Mouse (Mus musculus): ENCODE measurements at regions not wholly inside any gene's neighbourhood (a gene's known extent, or its start where the extent isn't known, plus 50 kb on each side); places are given as distances from the start of the nearest gene placed in this dataset.

DNA sequence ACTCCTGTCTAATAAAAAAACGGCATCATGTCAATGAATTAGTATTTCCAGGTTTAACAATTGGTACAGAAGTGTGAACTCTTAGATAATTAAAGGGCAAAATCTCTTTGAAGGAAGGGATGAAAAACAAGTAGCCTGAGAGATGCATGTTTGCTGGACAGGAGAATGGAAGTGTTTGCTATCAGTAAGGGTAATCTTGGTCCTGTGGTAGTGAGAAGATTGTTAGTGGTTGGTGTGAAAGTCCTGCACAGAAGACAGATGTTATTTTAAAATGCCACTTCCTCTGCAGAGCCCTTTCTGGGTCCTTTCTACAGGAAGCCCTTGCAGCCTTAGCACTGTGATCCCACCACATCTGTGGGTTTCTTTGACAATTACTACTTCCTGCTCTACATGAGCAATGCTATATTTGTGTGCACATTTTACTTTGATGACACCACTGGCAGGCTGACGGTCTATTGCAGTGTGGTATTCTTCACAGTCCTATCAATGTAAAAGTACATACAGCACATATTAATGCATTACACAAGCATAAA is 108.8 kb downstream of the Gm10295 start:
- Histone ChIP-seq H3K4me1 (ENCODE audit: control insufficient read depth, insufficient read depth, low read length) (no peaks in the 10 kb centered on the region), H3K9ac (ENCODE audit: low read length) (no peak overlapping the region), H3K4me2 (ENCODE audit: low read depth, low read length) (no peak overlapping the region), H3K27ac (ENCODE audit: low read length) (no peak overlapping the region), H3K9me3 (replicated peaks; ENCODE audit: control insufficient read depth, low read length) (no peaks in the 10 kb centered on the region), H3K4me3 (replicated peaks; ENCODE audit: low read length) (no peak overlapping the region), H3K36me3 (ENCODE audit: control insufficient read depth, insufficient read depth, low read length) (no peaks in the 10 kb centered on the region), H3K27me3 (ENCODE audit: control insufficient read depth, insufficient read depth, low read length) (no peaks in the 10 kb centered on the region)
- 62% methylated on average over 2 of the region's 2 CpGs for WGBS
- ATAC-seq (ENCODE audit: insufficient read depth, low FRiP score), result no peak

DNA sequence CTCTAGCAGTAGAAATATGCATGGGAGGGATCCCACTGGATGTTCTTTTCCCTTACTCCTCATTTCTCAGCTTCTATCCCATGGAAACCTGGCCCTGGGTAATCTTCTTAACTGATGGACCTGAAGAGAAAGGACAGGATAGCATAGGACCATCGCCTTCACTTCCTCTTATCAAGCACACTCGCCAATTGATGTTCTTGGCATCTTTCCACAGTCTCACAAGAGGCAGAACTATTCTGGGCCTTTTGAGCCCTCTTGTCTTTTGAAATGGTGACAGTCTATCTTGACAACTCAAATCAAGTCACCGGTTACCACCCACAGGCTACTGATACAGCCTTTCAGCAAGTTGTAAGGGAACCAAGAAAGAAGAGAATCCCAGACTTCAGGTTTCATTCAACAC is 112.1 kb downstream of the Gm10295 start:
- WGBS, result 83% methylated on average over 3 of the region's 3 CpGs
- Histone ChIP-seq H3K4me1 (ENCODE audit: control insufficient read depth, insufficient read depth, low read length) (peaks cover 7% of the 10 kb centered on the region; the same call in 1 of the 2 replicates), H3K4me3 (replicated peaks; ENCODE audit: low read length) (no peak overlapping the region), H3K4me2 (ENCODE audit: low read depth, low read length) (no peak overlapping the region), H3K9me3 (replicated peaks; ENCODE audit: control insufficient read depth, low read length) (no peaks in the 10 kb centered on the region), H3K36me3 (ENCODE audit: control insufficient read depth, insufficient read depth, low read length) (no peaks in the 10 kb centered on the region), H3K27ac (ENCODE audit: low read length) (no peak overlapping the region), H3K9ac (ENCODE audit: low read length) (no peak overlapping the region), H3K27me3 (ENCODE audit: control insufficient read depth, insufficient read depth, low read length) (no peaks in the 10 kb centered on the region)
- no peak for ATAC-seq (ENCODE audit: insufficient read depth, low FRiP score)

DNA sequence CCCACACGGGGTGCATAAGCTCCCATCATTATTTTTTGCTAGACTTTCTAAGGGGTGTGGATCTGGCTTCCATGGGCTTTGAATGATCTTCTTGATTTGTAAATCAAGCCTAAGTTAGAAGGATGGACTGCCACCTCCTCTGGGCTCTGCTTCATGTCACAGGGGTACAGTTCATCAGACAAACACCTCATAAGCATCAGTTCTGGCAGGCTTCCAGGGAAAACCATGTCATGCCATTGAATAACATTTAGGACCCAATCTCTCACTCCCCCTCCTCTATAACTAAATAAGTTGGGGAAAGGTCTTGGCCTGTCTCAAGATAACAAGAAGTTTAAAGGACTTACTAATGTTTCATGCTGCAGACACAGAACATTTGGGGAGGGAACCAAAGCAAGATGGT is 115.0 kb downstream of the Gm10295 start:
- ATAC-seq (ENCODE audit: insufficient read depth, low FRiP score), result no peak
- WGBS, result 45% methylated on average over 1 of the region's 1 CpGs
- H3K27ac ChIP-seq (ENCODE audit: low read length), result 0 out of 2 replicates have a peak overlapping the region, but pooled peaks have one; percentile 14

DNA sequence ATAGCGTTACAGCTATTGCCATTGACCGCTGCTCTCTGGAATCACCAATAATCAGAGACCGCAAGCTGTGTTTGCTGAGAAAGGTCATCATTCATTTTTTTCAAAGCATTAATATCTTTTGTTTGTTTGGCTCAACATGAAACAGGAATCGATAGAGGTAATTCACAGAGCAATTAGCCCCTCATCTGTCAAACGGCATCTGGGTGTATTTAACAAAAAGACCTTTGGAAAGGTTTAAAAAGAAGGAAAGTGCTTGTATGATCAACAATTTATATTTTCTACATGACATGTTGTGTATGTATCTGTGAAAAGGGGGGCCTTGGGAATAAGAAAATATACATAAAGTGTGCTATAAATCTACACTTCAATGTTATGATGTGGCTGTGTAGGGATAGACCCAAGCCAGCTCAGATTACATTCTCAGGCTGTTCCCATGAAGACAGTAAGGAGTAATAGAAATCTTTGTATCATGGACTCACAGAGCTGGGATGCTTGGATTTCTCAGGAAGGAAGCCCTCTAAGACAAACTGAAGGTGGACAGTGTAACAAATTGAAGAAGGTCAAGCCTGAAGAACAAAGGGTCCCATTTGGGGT is 117.0 kb downstream of the Gm10295 start:
- Histone ChIP-seq H3K9ac (ENCODE audit: low read length) (peak overlapping the region; percentile 40), H3K4me3 (replicated peaks; ENCODE audit: low read length) (peak overlapping the region; percentile 13; the same call in 1 of the 2 replicates), H3K4me1 (ENCODE audit: control insufficient read depth, insufficient read depth, low read length) (peaks cover 11% of the 10 kb centered on the region; the same call in 1 of the 2 replicates), H3K9me3 (replicated peaks; ENCODE audit: control insufficient read depth, low read length) (no peaks in the 10 kb centered on the region), H3K36me3 (ENCODE audit: control insufficient read depth, insufficient read depth, low read length) (no peaks in the 10 kb centered on the region), H3K27me3 (ENCODE audit: control insufficient read depth, insufficient read depth, low read length) (no peaks in the 10 kb centered on the region), H3K27ac (ENCODE audit: low read length) (peak overlapping the region; percentile 83), H3K4me2 (ENCODE audit: low read depth, low read length) (peak overlapping the region; percentile 44)
- peak; percentile 70; the same call in 1 of the 2 replicates for ATAC-seq (ENCODE audit: insufficient read depth, low FRiP score)
- 28% methylated on average over 5 of the region's 5 CpGs for WGBS

More for the DNA sequence above, 115.0 kb downstream of the Gm10295 start:
- Histone ChIP-seq H3K4me1 (ENCODE audit: control insufficient read depth, insufficient read depth, low read length) (peaks cover 7% of the 10 kb centered on the region; the same call in 1 of the 2 replicates), H3K4me3 (replicated peaks; ENCODE audit: low read length) (no peak overlapping the region), H3K36me3 (ENCODE audit: control insufficient read depth, insufficient read depth, low read length) (no peaks in the 10 kb centered on the region), H3K4me2 (ENCODE audit: low read depth, low read length) (no peak overlapping the region), H3K9me3 (replicated peaks; ENCODE audit: control insufficient read depth, low read length) (no peaks in the 10 kb centered on the region), H3K27me3 (ENCODE audit: control insufficient read depth, insufficient read depth, low read length) (no peaks in the 10 kb centered on the region), H3K9ac (ENCODE audit: low read length) (no peak overlapping the region)

DNA sequence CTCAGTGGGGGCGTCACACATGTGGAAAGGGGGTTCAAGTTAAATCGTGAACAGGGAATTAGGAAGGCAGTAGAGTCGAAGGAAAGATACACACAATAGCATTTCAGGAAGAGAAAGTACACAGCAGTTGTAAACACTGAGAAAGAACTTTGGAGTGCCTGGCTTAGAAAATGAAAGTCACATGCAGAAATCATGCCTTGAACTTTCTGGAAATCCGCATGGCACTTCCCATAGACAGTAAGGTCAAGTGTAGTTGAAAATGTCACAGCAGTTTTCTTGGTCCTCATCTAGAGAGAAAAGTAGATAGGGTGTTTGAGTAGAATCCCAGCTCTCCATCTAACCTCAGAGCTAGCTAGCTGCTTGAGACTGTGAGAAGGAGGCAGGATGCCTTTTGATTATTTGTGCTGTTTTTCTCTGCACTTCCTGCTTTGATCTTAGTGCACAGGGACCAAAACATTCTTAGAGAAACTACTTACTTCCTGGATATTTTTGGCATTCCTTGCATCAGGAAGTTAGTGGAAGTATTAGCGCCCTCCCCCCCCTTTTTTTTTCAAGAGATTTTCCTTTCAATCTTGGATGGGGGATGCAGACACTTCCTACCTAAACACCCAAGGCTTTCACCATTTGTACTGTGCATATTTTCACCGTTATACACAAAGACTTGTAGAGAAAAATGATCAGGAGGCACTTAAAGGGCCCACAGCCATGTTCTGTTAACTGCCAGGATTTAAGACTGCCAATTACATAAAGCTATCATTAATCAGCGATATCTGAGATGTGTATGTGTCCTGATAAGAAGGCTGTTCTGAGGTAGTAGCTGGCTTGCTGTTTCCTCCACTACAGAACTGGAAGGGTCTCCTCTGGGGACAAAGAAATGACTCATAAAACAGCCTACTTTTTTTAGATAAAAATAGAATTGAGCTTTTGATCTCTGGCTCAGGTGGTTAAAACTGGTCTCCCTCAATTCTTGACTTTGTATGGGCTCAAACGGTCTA is 118.2 kb downstream of the Gm10295 start:
- Histone ChIP-seq H3K4me3 (replicated peaks; ENCODE audit: low read length) (no peak overlapping the region), H3K4me2 (ENCODE audit: low read depth, low read length) (no peak overlapping the region), H3K27me3 (ENCODE audit: control insufficient read depth, insufficient read depth, low read length) (no peaks in the 10 kb centered on the region), H3K9me3 (replicated peaks; ENCODE audit: control insufficient read depth, low read length) (no peaks in the 10 kb centered on the region), H3K9ac (ENCODE audit: low read length) (no peak overlapping the region), H3K36me3 (ENCODE audit: control insufficient read depth, insufficient read depth, low read length) (no peaks in the 10 kb centered on the region), H3K27ac (ENCODE audit: low read length) (peak overlapping the region; percentile 4; the same call in 1 of the 2 replicates), H3K4me1 (ENCODE audit: control insufficient read depth, insufficient read depth, low read length) (peaks cover 11% of the 10 kb centered on the region; the same call in 1 of the 2 replicates)
- ATAC-seq (ENCODE audit: insufficient read depth, low FRiP score), result no peak
- 48% methylated on average over 8 of the region's 8 CpGs for WGBS

DNA sequence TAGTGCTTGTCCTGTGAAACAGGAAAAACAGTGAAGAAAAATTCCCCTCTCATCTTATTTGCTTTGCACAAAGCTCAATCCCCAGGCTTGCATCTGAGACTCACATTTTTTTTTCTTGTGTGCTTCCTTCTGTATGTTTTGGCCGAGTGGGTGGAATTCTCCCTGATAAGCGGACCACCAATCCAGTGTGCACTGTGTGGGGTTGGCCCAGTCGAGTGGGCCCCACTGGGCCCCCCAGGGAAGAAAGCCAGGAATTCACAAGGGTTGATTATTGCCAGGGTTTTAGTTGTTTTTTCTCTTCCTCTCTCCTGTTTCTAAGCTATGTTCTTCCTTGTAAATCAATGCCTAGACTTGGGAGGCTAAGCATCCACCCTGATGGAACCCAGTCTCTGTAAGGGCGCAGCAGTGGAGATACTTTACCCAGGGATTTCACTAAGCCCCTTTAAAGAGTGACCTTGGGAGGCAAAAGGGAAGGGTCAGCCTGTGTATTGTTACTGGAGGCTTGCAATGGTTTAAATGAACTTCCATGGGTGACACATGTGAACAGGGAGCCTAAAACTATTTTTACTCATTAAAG is 120.3 kb downstream of the Gm10295 start:
- Histone ChIP-seq H3K27ac (ENCODE audit: low read length) (peak overlapping the region; percentile 39), H3K9me3 (replicated peaks; ENCODE audit: control insufficient read depth, low read length) (no peaks in the 10 kb centered on the region), H3K4me2 (ENCODE audit: low read depth, low read length) (no peak overlapping the region), H3K36me3 (ENCODE audit: control insufficient read depth, insufficient read depth, low read length) (no peaks in the 10 kb centered on the region), H3K4me1 (ENCODE audit: control insufficient read depth, insufficient read depth, low read length) (peaks cover 8% of the 10 kb centered on the region; the same call in 1 of the 2 replicates), H3K4me3 (replicated peaks; ENCODE audit: low read length) (no peak overlapping the region), H3K9ac (ENCODE audit: low read length) (no peak overlapping the region), H3K27me3 (ENCODE audit: control insufficient read depth, insufficient read depth, low read length) (no peaks in the 10 kb centered on the region)
- WGBS, result 41% methylated on average over 4 of the region's 4 CpGs
- ATAC-seq (ENCODE audit: insufficient read depth, low FRiP score), result no peak

DNA sequence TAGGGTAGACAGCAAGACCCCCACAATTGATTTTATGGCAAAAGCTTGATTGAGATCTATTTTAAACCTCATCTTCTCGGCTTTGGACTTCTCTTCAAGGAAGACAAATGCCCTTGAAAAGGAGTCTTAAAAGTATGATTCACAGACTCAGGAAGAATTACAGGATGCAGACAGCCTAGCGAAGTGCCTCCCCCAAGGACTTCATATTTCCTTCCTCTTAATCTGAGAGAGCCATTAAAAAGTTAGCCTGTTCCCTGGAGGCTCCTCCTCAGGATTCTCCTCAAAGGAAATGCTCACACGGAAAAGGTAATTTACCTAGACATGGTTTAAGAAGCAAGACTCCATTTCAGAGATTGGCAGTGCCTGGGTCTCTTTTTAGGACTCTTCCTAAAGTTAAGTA is 122.1 kb downstream of the Gm10295 start:
- H3K4me3 ChIP-seq (replicated peaks; ENCODE audit: low read length), result no peak overlapping the region
- no peak overlapping the region for H3K9ac ChIP-seq (ENCODE audit: low read length)
- H3K9me3 ChIP-seq (replicated peaks; ENCODE audit: control insufficient read depth, low read length), result no peaks in the 10 kb centered on the region
- no peaks in the 10 kb centered on the region for H3K27me3 ChIP-seq (ENCODE audit: control insufficient read depth, insufficient read depth, low read length)
- H3K4me1 ChIP-seq (ENCODE audit: control insufficient read depth, insufficient read depth, low read length), result 0 out of 2 replicates have a peak, but pooled peaks cover 4% of the 10 kb centered on the region
- ATAC-seq (ENCODE audit: insufficient read depth, low FRiP score), result no peak
- WGBS, result 69% methylated on average over 3 of the region's 3 CpGs
- no peak overlapping the region for H3K4me2 ChIP-seq (ENCODE audit: low read depth, low read length)
- no peak overlapping the region; the same call in 1 of the 2 replicates for H3K27ac ChIP-seq (ENCODE audit: low read length)
- no peaks in the 10 kb centered on the region for H3K36me3 ChIP-seq (ENCODE audit: control insufficient read depth, insufficient read depth, low read length)

DNA sequence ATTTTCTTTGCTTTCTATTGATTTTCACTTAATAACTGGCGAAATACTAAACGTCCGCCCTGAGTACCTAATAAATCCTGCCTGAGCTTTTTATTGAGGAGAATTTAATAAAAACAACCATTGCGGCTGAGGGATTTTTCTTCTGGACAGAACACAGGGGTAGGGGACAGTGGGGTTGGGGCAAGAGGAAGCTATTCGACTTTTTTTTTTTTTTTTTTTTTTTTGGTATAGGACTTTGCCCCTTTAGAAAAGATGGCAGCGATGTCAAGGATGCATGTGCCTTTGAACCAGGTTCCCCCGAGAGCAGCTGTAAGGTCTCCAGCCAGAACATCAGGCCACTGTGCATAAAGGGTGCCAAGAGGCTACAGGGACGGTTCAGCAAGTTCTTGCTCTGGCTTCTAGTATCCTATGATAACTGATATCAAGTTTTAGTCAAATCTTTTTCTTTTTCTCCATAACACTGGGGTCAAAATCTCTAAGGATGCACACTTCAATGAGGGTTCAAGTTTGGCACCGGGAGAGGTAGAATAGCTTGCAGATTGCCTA is 126.9 kb downstream of the Gm10295 start:
- peak overlapping the region; percentile 15; the same call in 1 of the 2 replicates for H3K4me3 ChIP-seq (replicated peaks; ENCODE audit: low read length)
- H3K9ac ChIP-seq (ENCODE audit: low read length), result no peak overlapping the region
- H3K27ac ChIP-seq (ENCODE audit: low read length), result no peak overlapping the region

More for the DNA sequence above, 126.9 kb downstream of the Gm10295 start:
- 49% methylated on average over 9 of the region's 9 CpGs for WGBS
- Histone ChIP-seq H3K4me1 (ENCODE audit: control insufficient read depth, insufficient read depth, low read length) (no peaks in the 10 kb centered on the region), H3K36me3 (ENCODE audit: control insufficient read depth, insufficient read depth, low read length) (no peaks in the 10 kb centered on the region), H3K4me2 (ENCODE audit: low read depth, low read length) (peak overlapping the region; percentile 45), H3K9me3 (replicated peaks; ENCODE audit: control insufficient read depth, low read length) (no peaks in the 10 kb centered on the region), H3K27me3 (ENCODE audit: control insufficient read depth, insufficient read depth, low read length) (no peaks in the 10 kb centered on the region)
- no peak for ATAC-seq (ENCODE audit: insufficient read depth, low FRiP score)
